Mouse (Mus musculus) left cerebral cortex, postnatal 25 days (tissue): ENCODE data around the gene Ifi27. TPM values are rescaled to one million over a fixed set of nuclear protein-coding genes. Genes with fewer than 3 reads are reported as not detected.
"Not testable (repeated sequence)": the region's sequence is repeated elsewhere in the genome, so short reads cannot be mapped to it uniquely, and the experiment has no call there.

Source experiments
- DNase-seq, 2 experiments: peaks; one replicate each; pipeline ENCODE4 v3.0.0; 2022; ENCODE audit warnings: low spot score in 2 of 2, mixed read lengths in 1 of 2
- intact Hi-C: fragments of 180-260 bp; cut with DNase I; formaldehyde crosslinking; loops from one replicate; pipeline ENCODE4 v1.15.1; 2025
- total RNA-seq, 2 experiments: library from RNA; stranded (reverse); gene quantifications; 2 replicates each; pipeline ENCODE4 v1.2.3; 2021

Gene Ifi27
- total RNA-seq, 2 experiments from 2014 or later, result 48.9 to 51.2 TPM

GRCm38 (mm10) chr12:103444261-103444660 is 10.2 kb downstream of the Ifi27 start:
- intact Hi-C loops, result loop anchor here (5.0 kb wide), 1 partner anchor 33 kb away; no protein-coding TSS in a partner anchor
- not testable (repeated sequence) for DNase-seq

DNA sequence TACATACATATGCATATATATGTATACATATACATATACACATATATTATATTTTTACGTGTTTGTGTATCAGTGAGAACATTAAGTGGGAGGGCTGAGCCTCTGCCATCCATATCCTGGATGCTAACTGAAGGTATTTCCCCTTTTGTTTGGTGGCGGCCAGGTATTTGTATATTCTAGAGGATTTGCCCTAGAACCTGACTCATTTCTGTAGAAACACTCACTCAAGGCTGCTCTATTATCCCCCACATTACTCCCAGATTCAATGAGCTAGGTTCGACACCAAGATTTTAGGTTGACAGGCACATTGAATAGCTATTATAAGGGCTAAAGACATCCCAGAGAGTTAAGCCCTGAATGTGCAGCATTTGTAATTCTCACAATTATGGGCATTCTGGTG is 11.0 kb downstream of the Ifi27 start:
- intact Hi-C loops, result no loop called here
- no peak for DNase-seq

- intact Hi-C loops, result no loop called here
Observed at GRCm38 (mm10) chr12:103453361-103453760, 19.4 kb downstream of the Ifi27 start.

DNA sequence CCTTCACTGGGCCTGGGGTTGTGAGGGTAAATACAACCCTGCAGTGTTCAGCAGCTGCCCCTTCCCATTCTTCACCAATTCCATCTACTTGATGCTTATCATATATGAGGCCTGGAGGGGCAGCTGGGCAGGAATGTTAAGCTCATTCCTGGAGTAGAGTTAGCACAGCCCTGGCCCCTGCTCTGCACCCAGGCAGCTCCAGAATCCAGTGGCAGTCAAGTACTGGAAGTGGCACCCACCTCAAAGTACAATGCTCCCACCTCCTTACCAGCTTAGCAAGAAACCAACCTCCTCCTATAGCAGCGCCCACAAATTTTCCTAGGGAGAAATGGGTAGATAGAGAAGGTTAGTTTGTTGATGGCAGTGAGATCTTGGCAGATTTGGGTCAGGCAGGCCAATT is 22.7 kb downstream of the Ifi27 start:
- intact Hi-C loops, DNase-seq: not testable (repeated sequence)

More at GRCm38 (mm10) chr12:103453361-103453760, 19.4 kb downstream of the Ifi27 start:
- no peak for DNase-seq

GRCm38 (mm10) chr12:103457140-103457539 is 23.1 kb downstream of the Ifi27 start, which contains the start of gene Ifi27l2b:
Ifi27l2b (minus strand) TSS chr12:103457223.
- intact Hi-C loops, result no loop called here
- no peak for DNase-seq

DNA sequence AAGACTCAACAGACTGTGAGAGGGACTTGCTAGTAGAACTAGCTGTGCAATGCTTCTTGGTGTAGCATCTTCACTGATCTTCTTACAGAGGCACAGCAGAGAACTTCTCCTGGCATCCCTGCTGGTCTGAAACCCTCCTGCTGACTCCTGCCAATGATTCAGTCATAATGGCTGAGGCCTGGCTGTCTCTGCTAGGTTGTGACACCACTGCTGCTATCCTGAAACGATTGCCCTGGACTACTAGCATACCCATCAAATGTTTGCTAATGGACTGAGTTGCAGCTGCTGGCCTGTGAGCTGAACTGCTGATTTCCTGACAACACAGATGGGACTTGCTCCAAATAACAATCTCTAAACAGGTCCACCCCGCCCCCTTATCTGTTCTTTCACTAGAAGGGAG is 40.5 kb downstream of the Ifi27 start:
- intact Hi-C loops, result no loop called here
- no peak for DNase-seq

GRCm38 (mm10) chr12:103476779-103477389 is 42.9 kb downstream of the Ifi27 start:
- intact Hi-C loops, result loop anchor here (5.0 kb wide), 1 partner anchor 35 kb away; the partner anchor contains the start of gene Ifi27l2a
- DNase-seq, result no peak

GRCm38 (mm10) chr12:103477461-103478015 is 43.5 kb downstream of the Ifi27 start:
- DNase-seq, result no peak
- intact Hi-C loops, result loop anchor here (5.0 kb wide), 1 partner anchor 35 kb away; the partner anchor contains the start of gene Ifi27l2a

DNA sequence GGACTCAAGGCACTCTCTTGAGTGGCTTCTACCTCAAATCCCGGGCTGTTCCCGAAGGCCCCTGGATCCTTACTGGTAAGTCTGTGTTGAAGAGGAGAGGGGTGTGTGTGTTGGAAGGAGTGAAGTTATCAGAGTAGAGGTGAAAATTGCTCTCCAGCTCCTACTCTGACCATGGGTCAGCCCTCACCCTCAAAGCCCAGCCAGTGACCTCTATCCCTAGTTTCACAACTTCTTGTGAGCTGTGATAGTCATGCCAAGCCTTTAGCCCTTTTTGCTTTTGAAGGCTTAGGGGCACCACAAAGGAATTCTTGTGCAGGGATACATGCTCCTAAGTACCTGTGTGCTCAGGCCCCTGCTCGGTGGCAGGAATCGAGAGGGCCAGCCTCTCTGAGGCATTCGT is 47.7 kb downstream of the Ifi27 start:
- intact Hi-C loops, result no loop called here
- no peak for DNase-seq

GRCm38 (mm10) chr12:103482781-103483180 is 48.8 kb downstream of the Ifi27 start:
- no peak for DNase-seq
- intact Hi-C loops, result no loop called here

DNA sequence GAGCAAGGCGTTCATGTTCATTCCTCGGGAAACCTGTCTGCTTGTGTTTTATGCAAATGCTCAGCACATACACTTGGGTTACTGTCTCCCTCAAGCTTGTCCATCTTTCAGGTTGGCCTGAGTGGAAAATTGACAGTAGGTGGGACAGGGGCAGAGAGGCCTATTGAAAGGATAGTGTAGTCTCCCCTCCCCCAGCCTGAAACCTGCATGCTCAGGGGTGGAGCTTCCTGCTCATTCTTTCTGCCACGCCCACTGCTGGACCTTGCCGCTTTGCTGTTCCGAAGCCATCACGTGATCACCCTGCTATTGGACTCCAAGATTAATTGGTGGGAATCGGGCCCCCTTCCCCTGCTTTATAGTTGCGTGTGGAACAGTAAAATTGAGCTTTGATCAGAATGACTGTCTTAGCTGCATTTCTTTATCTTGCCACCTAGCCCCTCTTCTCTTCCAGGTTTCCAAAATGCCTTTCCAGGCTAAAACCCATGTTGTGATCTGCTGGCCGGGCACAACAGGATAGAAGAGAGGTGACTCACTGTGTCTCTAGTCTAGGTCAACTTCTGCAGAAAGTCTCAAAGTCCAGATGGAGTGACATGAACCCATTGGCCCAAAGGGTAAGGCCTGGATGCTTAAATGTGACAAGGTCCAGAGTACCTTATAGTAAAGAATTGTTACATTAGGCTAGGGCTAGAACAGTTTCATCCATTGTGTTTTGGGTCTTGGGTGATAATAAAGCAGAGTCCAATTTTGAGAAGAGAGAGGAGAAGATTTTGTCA is 50.4 kb downstream of the Ifi27 start:
- DNase-seq, intact Hi-C loops: not testable (repeated sequence)

DNA sequence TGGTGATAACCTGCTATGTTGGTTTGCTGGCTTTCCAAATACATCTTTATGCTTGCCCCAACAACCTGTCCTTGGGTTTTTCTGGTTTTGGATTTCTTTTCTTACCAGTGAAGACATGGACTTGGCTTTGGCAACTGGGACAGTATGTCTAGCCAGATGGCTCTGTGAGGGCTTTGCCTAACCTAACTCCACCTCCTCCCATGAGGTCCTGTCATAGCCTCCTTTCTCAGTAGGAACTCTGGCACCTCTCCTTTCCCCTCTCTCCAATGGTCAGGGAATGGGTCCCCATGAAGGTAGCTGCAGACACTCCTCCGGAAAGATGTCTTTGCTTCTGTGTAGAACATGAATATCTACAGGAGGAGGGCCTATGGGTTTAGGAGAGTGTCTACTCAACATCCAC is 52.7 kb downstream of the Ifi27 start:
- DNase-seq, result no peak
- intact Hi-C loops, result no loop called here

- DNase-seq, result no peak
- intact Hi-C loops, result no loop called here
Observed at GRCm38 (mm10) chr12:103487276-103487675, 53.3 kb downstream of the Ifi27 start.

DNA sequence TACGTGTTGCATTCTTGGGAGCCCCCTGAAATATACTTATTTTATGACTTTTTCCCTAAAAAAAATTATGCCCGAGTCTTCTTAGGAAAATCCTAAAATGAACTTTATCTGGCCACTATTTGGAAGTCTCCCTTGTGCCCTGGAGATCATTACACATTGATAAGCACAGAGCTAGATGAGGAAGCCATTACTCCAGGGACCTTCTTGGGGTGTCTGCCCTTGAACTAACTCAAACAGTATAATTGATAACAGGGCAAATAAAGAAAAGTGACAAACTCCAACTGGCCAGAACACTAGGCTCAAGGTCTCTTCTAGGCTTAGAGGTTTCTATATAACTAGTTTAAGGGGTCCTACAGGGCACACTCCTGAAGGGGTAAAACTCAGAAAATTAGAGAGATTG is 53.7 kb downstream of the Ifi27 start:
- intact Hi-C loops, result no loop called here
- no peak for DNase-seq

Other genes starting within 250 kb of the Ifi27 start
- 10 to 100 TPM in 1 of 2 experiments, 1 to 10 TPM in 1; 4.3 to 10.7 TPM for gene Prima1, start 192.1 kb upstream of the Ifi27 start, total RNA-seq
- gene Fam181a, start 123.2 kb upstream of the Ifi27 start, total RNA-seq, result 1 to 10 TPM; 1.5 to 2.7 TPM
- gene Asb2, start 78.2 kb upstream of the Ifi27 start, total RNA-seq, result 1 to 10 TPM; 2.7 to 3.4 TPM
- 10 to 100 TPM; 32.9 to 42.8 TPM for gene Otub2, start 45.5 kb upstream of the Ifi27 start, total RNA-seq
- 1 to 10 TPM; 2.2 to 2.5 TPM for gene 9330161L09Rik, start 26.4 kb upstream of the Ifi27 start, total RNA-seq
- 100 to 1,000 TPM; 213 to 218 TPM for gene Ddx24, start 8.4 kb upstream of the Ifi27 start, total RNA-seq
- 1 to 10 TPM; 1.4 to 1.5 TPM for gene Ifi27l2a, start 9.5 kb downstream of the Ifi27 start, total RNA-seq
- not detected for gene Ifi27l2b, start 23.0 kb downstream of the Ifi27 start, total RNA-seq
- 10 to 100 TPM; 21.5 to 23.4 TPM for gene Ppp4r4, start 98.1 kb downstream of the Ifi27 start, total RNA-seq
- gene Serpina10, start 197.2 kb downstream of the Ifi27 start, total RNA-seq, result not detected
- gene Serpina6, start 223.0 kb downstream of the Ifi27 start, total RNA-seq, result not detected
- not detected for gene Serpina16, start 241.9 kb downstream of the Ifi27 start, total RNA-seq